Mouse (Mus musculus) thymus, adult 2 months (tissue): Measurements from ENCODE around the gene Ifngr2. TPM values are rescaled to one million over a fixed set of nuclear protein-coding genes. Genes with fewer than 3 reads are reported as not detected.
A peak's percentile ranks its signal among the peaks of the same experiment; 100 is the strongest.

Source experiments
- DNase-seq: peaks from one replicate; pipeline ENCODE4 v3.0.0; 2021
- H3K27ac ChIP-seq: fragments of 200-500 bp; 2 replicates; pipeline ENCODE4 v1.5.1; 2012; ENCODE audit warnings: low read length, control low read depth; ENCODE audit not compliant: control insufficient read depth, insufficient read depth
- H3K27me3 ChIP-seq: fragments of 200-500 bp; 2 replicates; pipeline ENCODE4 v1.6.1; 2012; ENCODE audit warnings: mild to moderate bottlenecking, low read length, moderate library complexity, mixed read lengths; ENCODE audit not compliant: control insufficient read depth, insufficient read depth
- H3K36me3 ChIP-seq: fragments of 200-500 bp; 2 replicates; pipeline ENCODE4 v1.6.1; 2012; ENCODE audit warnings: mild to moderate bottlenecking, low read length, moderate library complexity; ENCODE audit not compliant: control insufficient read depth, insufficient read depth
- H3K4me1 ChIP-seq: fragments of 200-500 bp; replicated peaks from 2 replicates; pipeline ENCODE4 v1.6.1; 2012; ENCODE audit warnings: low read length; ENCODE audit not compliant: control insufficient read depth, insufficient read depth
- H3K4me3 ChIP-seq: fragments of 200-500 bp; 2 replicates; pipeline ENCODE4 v1.5.1; 2012; ENCODE audit warnings: mild to moderate bottlenecking, low read length, control low read depth, moderate library complexity; ENCODE audit not compliant: control insufficient read depth, insufficient read depth
- CTCF ChIP-seq: fragments of 200-500 bp; IDR thresholded peaks from 2 replicates; pipeline ENCODE4 v1.5.1; 2012; ENCODE audit warnings: mild to moderate bottlenecking, control low read depth, low read length, moderate library complexity, borderline replicate concordance; ENCODE audit not compliant: control insufficient read depth, poor library complexity, insufficient read depth; ENCODE audit errors: extremely low read depth
- POLR2A ChIP-seq: fragments of 200-500 bp; IDR thresholded peaks from 2 replicates; pipeline ENCODE4 v1.6.1; 2012; ENCODE audit warnings: mild to moderate bottlenecking, low read length, control low read depth, moderate library complexity; ENCODE audit not compliant: control insufficient read depth, poor library complexity, insufficient read depth; ENCODE audit errors: extremely low read depth
- WGBS: fragments of 180-500 bp; shearing (Covaris S2); methylation state at CpG from one replicate; pipeline ENCODE4 v1.1.7; 2018; 5-methylcytosine and 5-hydroxymethylcytosine counted together
- polyA plus RNA-seq: library from polyadenylated mRNA; depleted of rRNA; stranded (reverse); fragments of >200 nt; gene quantifications from 2 replicates; pipeline ENCODE4 v1.2.3, GENCODE M21; 2012

The Ifngr2 gene
- polyA plus RNA-seq, 1 experiment = 33.4 TPM

DNA sequence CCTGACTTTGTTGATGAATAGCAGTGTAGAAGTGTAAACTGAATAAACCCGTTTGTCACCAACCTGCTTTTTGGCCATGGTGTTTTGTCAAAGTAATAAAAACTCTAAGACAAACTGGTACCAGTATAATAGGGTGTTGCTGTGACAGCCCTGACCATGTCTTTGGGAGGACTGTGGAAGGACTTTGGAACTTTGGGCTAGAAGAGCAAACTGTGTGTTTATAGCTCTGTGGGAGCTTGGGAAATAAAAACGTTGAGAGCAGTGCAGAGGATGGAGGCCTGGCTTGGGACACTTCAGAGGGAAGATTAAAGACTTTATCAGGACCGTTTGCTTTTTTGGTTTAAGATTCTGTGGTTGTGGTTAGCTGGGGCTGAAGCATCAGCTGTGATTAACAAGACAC is 24.2 kb downstream of the Ifngr2 start:
- 40% methylated on average over 3 of the region's 3 CpGs for WGBS
- no peak for TF ChIP-seq CTCF
- no peak for TF ChIP-seq POLR2A
- Histone ChIP-seq H3K27me3 (no peaks in the 10 kb centered on the region), H3K36me3 (no peaks in the 10 kb centered on the region), H3K27ac (no peak overlapping the region), H3K4me1 (no peaks in the 10 kb centered on the region), H3K4me3 (no peak overlapping the region)
- DNase-seq = no peak

DNA sequence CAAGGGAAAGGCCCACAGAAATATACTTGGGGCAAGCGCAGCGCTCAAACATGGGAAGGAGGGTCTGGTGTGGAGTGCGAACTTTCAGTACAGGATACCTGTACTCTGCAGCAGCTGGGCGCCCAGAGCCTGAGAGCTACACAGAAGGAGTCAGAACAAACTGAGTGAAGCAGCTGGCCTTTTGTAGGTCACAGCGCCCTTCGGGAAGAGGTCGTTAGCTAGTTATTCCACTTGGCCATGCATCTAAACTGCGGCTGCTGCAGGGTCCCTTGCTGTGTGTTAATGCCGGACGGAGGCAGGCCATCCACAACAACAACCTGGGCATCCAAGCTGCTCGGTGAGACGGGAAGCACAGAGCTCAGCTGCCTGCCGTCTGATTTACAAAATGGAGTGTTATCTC is 28.3 kb downstream of the Ifngr2 start:
- no peaks in the 10 kb centered on the region for H3K4me1 ChIP-seq
- H3K27me3 ChIP-seq = no peaks in the 10 kb centered on the region
- H3K36me3 ChIP-seq = peaks cover 15% of the 10 kb centered on the region
- no peak for TF ChIP-seq POLR2A
- no peak overlapping the region for H3K27ac ChIP-seq
- no peak for DNase-seq
- WGBS = 98% methylated on average over 13 of the region's 13 CpGs
- no peak overlapping the region for H3K4me3 ChIP-seq

DNA sequence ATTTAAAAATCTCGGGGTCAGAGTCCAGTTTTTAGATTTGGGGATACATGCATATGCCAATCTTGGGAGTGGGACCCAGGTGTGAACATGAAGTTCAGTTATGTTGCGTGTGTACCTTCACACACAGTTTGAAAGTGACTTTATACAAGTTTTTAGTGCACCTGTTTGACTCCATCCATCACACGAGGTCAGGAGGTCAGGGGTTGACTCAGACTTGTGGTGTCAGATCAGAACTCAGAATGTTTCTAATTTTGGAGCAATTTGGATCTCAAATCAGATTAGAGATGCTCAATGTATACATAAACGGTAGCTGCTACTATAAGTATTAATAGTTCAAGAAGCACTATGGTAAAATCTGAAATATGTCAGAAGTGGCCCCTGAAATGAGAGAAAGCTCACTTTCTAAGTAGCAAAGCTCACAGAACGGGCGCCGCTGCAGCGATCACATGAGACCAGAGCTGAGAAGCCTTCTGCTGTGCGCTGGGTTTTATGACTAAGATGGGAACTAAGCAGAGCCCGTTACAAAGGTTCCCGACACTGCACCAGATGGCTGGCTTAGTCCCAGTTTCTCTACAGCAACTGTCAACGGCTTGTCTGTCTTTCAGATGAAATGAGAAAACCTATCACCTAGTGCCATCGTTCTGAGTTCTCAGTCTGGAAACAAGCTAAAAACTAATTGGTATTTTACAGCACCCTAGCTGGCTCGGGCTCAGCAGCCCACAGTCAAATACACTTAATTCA is 32.3 kb downstream of the Ifngr2 start:
- peaks cover 18% of the 10 kb centered on the region for H3K36me3 ChIP-seq
- TF ChIP-seq POLR2A (no peak), CTCF (no peak)
- 94% methylated on average over 14 of the region's 14 CpGs for WGBS

DNA sequence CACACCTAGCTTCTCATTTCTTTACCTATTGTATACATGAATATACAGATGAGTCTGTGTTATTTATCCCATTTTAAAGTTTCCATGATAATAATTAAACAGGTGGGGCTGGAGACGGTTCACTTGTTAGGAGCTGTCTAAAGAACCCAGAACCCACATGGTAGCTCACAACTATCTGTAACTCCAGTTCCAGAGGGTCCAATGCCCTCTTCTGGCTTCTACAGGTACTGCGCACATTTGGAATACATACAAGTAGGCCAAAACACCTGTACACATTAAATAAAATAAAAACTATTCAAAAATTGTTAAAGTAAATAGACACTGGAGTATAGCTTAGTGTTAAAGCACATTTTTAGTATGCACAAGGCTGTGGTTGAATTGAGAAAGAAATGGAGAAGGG is 35.4 kb downstream of the Ifngr2 start:
- Histone ChIP-seq H3K4me1 (no peaks in the 10 kb centered on the region), H3K36me3 (peaks cover 14% of the 10 kb centered on the region), H3K27ac (no peak overlapping the region), H3K4me3 (no peak overlapping the region), H3K27me3 (no peaks in the 10 kb centered on the region)
- WGBS = 83% methylated on average over 2 of the region's 2 CpGs
- peak; percentile 62 for DNase-seq
- TF ChIP-seq CTCF = no peak
- no peak for TF ChIP-seq POLR2A

More for the DNA sequence above, 32.3 kb downstream of the Ifngr2 start:
- Histone ChIP-seq H3K4me3 (no peak overlapping the region), H3K27ac (no peak overlapping the region), H3K27me3 (no peaks in the 10 kb centered on the region), H3K4me1 (no peaks in the 10 kb centered on the region)
- no peak for DNase-seq

DNA sequence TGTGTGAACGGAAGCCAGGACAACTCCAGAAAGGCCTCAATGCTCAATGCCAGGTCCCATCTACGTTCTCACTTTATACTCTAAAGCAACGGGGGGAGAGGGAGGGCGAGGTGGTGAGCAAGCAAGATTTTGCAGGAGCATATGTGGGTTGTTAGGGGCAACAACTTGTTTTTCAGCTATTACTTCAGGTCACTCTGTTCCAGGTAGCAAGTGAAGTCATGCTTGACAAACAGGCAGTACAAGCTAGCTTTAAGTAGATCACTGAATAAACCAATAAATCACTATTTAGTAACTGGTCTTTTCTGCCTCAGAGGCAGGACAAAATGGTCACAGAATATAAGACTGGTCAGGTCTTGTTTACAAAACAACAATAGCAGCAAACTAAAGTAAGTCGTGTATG is 38.7 kb downstream of the Ifngr2 start:
- TF ChIP-seq CTCF (no peak), POLR2A (no peak)
- WGBS = 95% methylated on average over 5 of the region's 5 CpGs

DNA sequence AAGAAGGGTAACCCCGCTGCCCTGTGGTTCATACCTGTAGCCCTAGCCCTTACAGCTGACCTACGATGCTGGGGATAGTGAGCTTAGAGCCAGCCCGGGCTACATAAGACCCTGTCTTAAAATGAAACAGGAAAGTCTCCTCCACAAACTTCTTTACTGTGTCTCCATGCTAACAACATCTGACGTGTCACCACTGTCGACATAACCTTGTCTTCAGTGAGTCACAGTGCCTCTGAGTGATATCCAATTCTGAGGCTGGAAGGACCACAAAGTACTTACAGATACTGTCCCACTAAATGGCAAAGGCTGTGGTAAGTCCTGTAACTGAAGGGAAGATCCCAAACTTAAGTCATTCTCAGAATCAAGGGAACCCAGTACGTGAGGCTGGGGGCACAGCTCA is 39.4 kb downstream of the Ifngr2 start:
- H3K27ac ChIP-seq = no peak overlapping the region
- TF ChIP-seq CTCF (no peak), POLR2A (no peak)
- no peak overlapping the region for H3K4me3 ChIP-seq
- H3K27me3 ChIP-seq = no peaks in the 10 kb centered on the region
- WGBS = 92% methylated on average over 6 of the region's 6 CpGs
- peaks cover 17% of the 10 kb centered on the region for H3K4me1 ChIP-seq
- H3K36me3 ChIP-seq = peaks cover 3% of the 10 kb centered on the region; the same call in 1 of the 2 replicates
- no peak for DNase-seq

More for the DNA sequence above, 38.7 kb downstream of the Ifngr2 start:
- H3K4me1 ChIP-seq = peaks cover 16% of the 10 kb centered on the region
- H3K36me3 ChIP-seq = peaks cover 3% of the 10 kb centered on the region; the same call in 1 of the 2 replicates
- H3K27me3 ChIP-seq = no peaks in the 10 kb centered on the region
- no peak for DNase-seq
- no peak overlapping the region for H3K27ac ChIP-seq
- H3K4me3 ChIP-seq = no peak overlapping the region
